Mouse (Mus musculus): ENCODE data around the gene Edil3.

GRCm38 (mm10) chr13:88972355-88972754 lies 151.1 kb downstream of the Edil3 start:
- TF ChIP-seq POLR2A (IDR thresholded peaks at IDR 0.05; ENCODE audit: insufficient read depth, low read depth, low read length), result no peak
- no peak for TF ChIP-seq CTCF (IDR thresholded peaks at IDR 0.05)
- no peak for TF ChIP-seq EP300 (IDR thresholded peaks at IDR 0.05; ENCODE audit: insufficient read depth, low read depth, low read length)

Measured in heart, adult 2 months (tissue).